Mouse (Mus musculus) left cerebral cortex, postnatal 14 days (tissue): Measurements from ENCODE around the gene Crkl. TPM values are rescaled to one million over a fixed set of nuclear protein-coding genes. Genes with fewer than 3 reads are reported as not detected.

Experiments used
- DNase-seq, 2 experiments: peaks; one replicate each; pipeline ENCODE4 v3.0.0; 2021 to 2022; ENCODE audit warnings: low spot score in 2 of 2, mixed read lengths in 1 of 2
- intact Hi-C: fragments of 180-260 bp; cut with DNase I; formaldehyde crosslinking; loops from one replicate; pipeline ENCODE4 v1.15.1; 2025
- long read RNA-seq, 2 experiments: library from polyadenylated mRNA; stranded (forward); transcript quantifications; one replicate each; pipeline ENCODE4 v2.0.0; 2021
- total RNA-seq, 2 experiments: library from RNA; stranded (reverse); gene quantifications; 2 replicates each; pipeline ENCODE4 v1.2.3; 2021

The Crkl gene
- total RNA-seq, result 10 to 100 TPM; 27.0 to 34.0 TPM
- long read RNA-seq, experiment 1, full-length matches to known transcripts, result 12 of 16 reads
- long read RNA-seq, experiment 1, partial matches to known transcripts, result 0 of 16 reads
- long read RNA-seq, experiment 1, other reads (novel, unspliced or antisense), result 4 of 16 reads
- long read RNA-seq, experiment 2, full-length matches to known transcripts, result 16 of 21 reads
- long read RNA-seq, experiment 2, partial matches to known transcripts, result 1 of 21 reads
- long read RNA-seq, experiment 2, other reads (novel, unspliced or antisense), result 4 of 21 reads

DNA sequence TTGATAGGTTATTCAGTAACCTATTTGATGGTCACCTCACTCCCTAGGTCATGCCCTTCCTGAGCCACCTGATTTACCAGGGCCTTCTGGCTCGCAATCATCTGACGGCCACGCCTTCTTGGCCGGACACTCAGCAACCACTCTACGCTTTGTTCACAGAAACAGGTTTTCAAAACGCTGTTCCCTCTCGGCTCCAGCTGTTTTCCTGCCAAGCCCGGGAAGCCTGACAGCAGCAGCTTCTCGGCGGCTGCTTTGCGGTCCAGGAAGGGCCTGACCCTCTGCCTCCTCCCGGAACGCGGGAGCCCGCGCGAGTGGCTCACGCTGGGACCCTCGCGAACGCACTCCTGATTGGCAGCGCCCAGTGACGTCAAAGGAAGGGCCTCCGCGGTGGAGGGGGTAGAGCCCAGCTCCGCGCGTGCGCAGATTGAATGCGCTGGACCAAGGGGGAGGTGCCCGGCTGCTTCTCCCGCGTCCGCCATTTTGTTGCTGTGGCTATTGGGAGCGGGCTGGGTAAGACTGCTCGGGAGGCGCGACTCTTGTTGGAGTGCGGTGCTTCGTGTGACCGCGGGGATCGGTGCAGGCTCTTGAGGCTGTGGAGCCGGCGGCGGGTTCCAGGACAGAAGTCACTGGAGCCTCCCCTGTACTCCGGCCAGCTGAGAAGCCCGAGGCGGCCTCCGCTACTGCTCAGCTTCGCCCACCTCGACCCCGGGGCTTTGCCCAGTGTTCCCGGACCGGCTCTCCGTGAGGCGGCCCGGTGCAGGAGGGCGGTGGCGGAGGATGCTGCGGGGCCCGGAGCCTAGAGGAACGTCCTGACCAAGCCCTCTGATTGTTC is at the start of gene Crkl:
TSS of gene Crkl (plus strand) at position 447 of the 832 bp plus-strand sequence.
- peak; percentile 97 to 98 for DNase-seq
- intact Hi-C loops, result no loop called here

GRCm38 (mm10) chr16:17402855-17403254 is 48.9 kb upstream of the Crkl start:
- intact Hi-C loops, result no loop called here
- peak; percentile 39 to 56 for DNase-seq

DNA sequence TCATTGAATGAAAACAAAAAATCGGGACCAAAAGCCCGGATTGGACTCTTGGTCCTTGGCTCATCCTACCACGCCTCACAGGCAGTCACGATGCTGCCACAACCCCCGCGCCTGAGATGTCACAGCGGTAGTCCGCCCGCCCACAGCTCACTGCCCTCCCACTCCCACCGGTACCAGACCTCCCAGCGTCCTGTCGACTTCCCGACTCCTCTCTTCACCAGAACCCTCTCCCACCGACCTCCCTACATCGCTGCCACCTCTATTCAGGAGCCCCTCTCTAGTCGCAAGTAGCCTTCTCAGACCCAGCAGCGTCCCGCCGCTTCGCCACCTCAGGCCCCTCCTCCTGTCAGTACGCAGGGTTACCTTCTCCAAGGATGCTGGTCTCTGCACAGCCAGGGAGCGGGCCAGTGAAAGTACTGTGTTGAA is 46.5 kb upstream of the Crkl start:
- intact Hi-C loops, result no loop called here
- peak; percentile 81 to 90 for DNase-seq

- intact Hi-C loops, result no loop called here
- peak; percentile 100 for DNase-seq
Measured at GRCm38 (mm10) chr16:17405736-17406443, 45.9 kb upstream of the Crkl start, which contains the start of the genes Snap29 and Pi4ka. Gene Snap29 (plus strand): TSS chr16:17405986. Gene Pi4ka (minus strand): TSS chr16:17406314.

GRCm38 (mm10) chr16:17406512-17407231 is 45.1 kb upstream of the Crkl start:
- intact Hi-C loops, result no loop called here
- DNase-seq, result peak; percentile 10 to 41

GRCm38 (mm10) chr16:17409046-17409445 is 42.7 kb upstream of the Crkl start:
- intact Hi-C loops, result no loop called here
- no peak for DNase-seq

- no peak for DNase-seq
- intact Hi-C loops, result no loop called here
Measured at GRCm38 (mm10) chr16:17410209-17410608, 41.6 kb upstream of the Crkl start.

DNA sequence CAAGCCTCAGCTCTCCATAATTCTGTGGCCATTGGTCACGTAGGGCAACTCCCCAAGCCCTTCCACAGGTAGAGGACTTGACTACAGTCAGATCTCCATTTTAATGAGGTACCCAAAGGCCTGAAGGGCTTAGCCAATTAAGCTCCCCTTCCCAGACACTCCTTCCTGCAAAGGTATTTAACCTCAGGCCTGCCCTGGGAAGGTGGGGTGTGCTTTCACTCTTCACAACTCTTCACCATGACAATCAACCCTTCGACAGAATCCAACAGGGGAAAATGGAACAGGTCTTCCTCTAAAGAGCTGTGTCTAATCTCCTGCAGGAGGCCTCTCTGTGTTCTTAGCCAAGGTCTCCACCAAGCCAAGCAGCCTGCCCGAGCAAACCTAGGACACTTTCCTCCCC is 28.8 kb upstream of the Crkl start:
- intact Hi-C loops, result no loop called here
- no peak for DNase-seq

- intact Hi-C loops, result no loop called here
- DNase-seq, result no peak
Measured at GRCm38 (mm10) chr16:17432576-17432975, 19.2 kb upstream of the Crkl start.

GRCm38 (mm10) chr16:17452373-17452715 is 557 bp downstream of the Crkl start:
- intact Hi-C loops, result no loop called here
- peak in 1 of 2 experiments; percentile 34 for DNase-seq

- no peak for DNase-seq
- intact Hi-C loops, result no loop called here
Measured at GRCm38 (mm10) chr16:17456901-17457300, 5.1 kb downstream of the Crkl start.

DNA sequence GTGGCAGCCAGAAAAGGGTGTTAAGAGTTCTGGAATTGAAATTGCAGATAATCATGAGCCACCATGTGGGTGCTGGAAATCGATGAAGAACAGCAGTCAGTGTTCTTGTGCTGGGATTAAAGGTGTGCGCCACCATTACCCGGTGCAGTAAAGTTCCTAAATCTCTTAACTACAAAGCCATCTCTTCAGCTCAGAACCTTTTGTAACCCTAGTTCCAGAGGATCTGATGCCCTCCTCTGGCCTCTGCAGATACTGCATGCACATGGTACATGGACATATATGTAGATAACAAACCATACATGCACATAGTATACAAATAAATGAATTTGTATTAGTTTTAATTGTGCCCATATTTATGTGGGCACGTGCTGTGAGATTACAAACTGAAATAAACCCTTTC is 8.5 kb downstream of the Crkl start:
- peak in 1 of 2 experiments; percentile 28 for DNase-seq
- intact Hi-C loops, result no loop called here

DNA sequence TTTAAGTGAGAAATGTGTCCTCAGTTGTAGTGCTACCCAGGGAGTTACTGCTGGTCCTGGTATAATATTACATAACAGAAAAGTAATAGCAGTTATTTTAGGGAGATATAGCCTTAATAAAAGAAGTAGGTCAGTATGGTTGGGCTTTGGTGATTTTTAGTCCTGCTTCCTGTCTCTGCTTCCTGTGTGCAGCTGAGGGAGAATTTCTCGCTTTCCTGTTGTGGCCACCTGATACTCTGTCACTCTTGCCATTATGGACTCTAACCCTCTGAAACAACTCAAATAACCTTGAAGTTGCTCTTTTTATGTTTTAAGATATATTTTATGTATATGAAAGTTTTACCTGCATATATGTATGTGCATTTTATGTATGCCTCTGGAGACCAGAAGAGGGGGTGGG is 9.8 kb downstream of the Crkl start:
- intact Hi-C loops, result no loop called here
- DNase-seq, result no peak

GRCm38 (mm10) chr16:17463184-17463583 is 11.4 kb downstream of the Crkl start:
- no peak for DNase-seq
- intact Hi-C loops, result no loop called here

DNA sequence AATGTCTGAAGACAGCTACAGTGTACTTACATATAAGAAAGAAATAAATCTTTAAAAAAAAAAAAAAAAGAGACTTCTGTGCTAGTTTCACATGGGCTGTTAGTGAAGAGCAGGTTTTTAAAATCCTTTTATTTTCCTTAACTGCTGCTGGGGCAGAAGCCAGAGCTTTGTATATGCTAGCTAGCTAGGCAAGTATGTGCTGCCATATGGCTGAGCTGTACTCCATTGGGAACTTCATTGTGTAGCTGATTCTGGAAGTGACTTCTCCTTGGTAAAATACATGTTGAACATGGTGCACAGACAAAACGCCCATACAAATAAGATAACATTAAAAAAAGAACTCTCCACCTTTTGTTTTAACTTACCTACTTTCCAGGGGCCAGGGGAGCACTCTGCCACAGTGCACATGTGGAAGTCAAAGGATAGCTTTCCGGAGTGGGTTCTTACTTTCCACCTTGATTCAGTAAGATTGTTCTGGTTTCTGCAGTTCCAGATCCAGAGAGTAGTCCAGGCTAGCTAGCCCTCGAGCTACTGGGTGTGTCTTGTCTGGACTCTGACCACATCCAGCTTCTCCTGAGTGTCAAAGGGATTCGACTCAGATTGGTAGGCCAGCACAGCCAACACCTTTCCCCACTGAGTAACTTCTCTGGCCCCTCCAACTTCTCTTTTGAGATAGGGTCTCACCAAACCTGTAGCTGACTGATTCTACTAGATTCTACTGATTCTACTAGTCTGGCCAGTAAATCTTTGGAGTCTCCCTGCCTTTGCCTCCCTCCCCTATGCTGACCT is 15.3 kb downstream of the Crkl start:
- intact Hi-C loops, result no loop called here
- DNase-seq, result no peak

DNA sequence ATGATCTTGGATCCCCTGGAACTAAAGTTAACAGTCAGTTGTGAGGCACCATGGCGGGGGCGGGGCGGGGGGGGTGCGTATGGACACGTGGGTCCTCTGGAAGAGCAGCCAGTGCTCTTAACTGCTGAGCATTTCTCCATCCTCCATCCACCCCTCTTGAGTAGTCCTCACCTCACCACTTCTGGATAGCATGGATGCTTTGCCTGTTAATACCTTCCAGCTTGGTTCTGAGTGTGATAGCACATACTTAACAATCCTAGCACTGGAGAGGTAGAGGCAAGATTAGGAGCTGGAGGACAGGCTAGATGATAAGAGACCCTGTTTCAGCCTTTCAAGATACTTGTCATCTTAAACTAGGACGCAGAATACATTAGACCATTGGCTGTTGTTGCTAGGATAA is 20.7 kb downstream of the Crkl start:
- intact Hi-C loops, result no loop called here
- DNase-seq, result no peak

GRCm38 (mm10) chr16:17474091-17474490 is 22.3 kb downstream of the Crkl start:
- peak; percentile 41 to 45 for DNase-seq
- intact Hi-C loops, result no loop called here

GRCm38 (mm10) chr16:17474761-17475160 is 23.0 kb downstream of the Crkl start:
- intact Hi-C loops, result no loop called here
- DNase-seq, result no peak

DNA sequence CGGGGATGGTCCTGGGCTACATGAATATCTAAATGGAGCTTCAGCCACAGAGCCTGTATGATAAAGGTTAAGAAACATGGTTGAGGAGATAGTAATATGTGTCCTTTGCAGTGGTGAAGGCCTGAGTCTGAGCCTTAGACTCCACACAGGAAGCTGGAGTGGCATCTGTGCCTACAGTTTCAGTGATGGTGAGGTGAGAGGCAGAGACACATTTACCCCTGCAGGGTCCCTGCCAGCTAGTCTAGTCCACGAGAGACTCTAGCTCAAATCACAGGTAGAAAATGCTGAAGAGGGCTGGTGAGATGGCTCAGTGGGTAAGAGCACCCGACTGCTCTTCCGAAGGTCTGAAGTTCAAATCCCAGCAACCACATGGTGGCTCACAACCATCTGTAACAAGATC is 23.5 kb downstream of the Crkl start:
- no peak for DNase-seq
- intact Hi-C loops, result no loop called here
